Mouse (Mus musculus): ENCODE data around the gene Inpp5a.

- no peak for TF ChIP-seq POLR2A (IDR thresholded peaks at IDR 0.05; ENCODE audit: insufficient read length, low read depth)
- TF ChIP-seq MYOD1 (IDR thresholded peaks at IDR 0.05; ENCODE audit: control insufficient read depth in 1 of 3, insufficient read length in 2 of 3, low read depth in 2 of 3) = no peak
- TF ChIP-seq E2F4 (IDR thresholded peaks at IDR 0.05; ENCODE audit: insufficient read depth) = no peak
These were observed 9.7 kb downstream of the Inpp5a start for GRCm38 (mm10) chr7:139398530-139399021.

Measured in myocyte (in vitro differentiated cells).